Mouse (Mus musculus): ENCODE measurements at regions not wholly inside any gene's neighbourhood (a gene's known extent, or its start where the extent isn't known, plus 50 kb on each side); places are given as distances from the start of the nearest gene placed in this dataset.
"Not testable (repeated sequence)": the region's sequence is repeated elsewhere in the genome, so short reads cannot be mapped to it uniquely, and the experiment has no call there.

GRCm38 (mm10) chr4:22699561-22699960 lies 211.4 kb upstream of the Pou3f2 start:
- H3K27ac ChIP-seq (replicated peaks; ENCODE audit: low read depth, low read length), result no peak overlapping the region
- no peak overlapping the region for H3K4me2 ChIP-seq (ENCODE audit: low read depth, severe bottlenecking)
- H3K9me3 ChIP-seq (ENCODE audit: control insufficient read depth, low read length), result no peaks in the 10 kb centered on the region
- H3K4me1 ChIP-seq (ENCODE audit: control insufficient read depth, insufficient read depth, low read length), result no peaks in the 10 kb centered on the region
- H3K9ac ChIP-seq (ENCODE audit: low read length), result no peak overlapping the region
- no peak for DNase-seq (ENCODE audit: low spot score)
- no peak overlapping the region for H3K4me3 ChIP-seq (ENCODE audit: low read depth, low read length)
- WGBS, result 92% methylated on average over 12 of the region's 12 CpGs
- no peaks in the 10 kb centered on the region for H3K27me3 ChIP-seq (ENCODE audit: control insufficient read depth, insufficient read depth, low read length)
- ATAC-seq (ENCODE audit: insufficient number of reproducible peaks, low FRiP score, low TSS enrichment, low read depth), result no peak
- no peaks in the 10 kb centered on the region for H3K36me3 ChIP-seq (ENCODE audit: control insufficient read depth, insufficient read depth, low read length)

- WGBS, result 7% methylated on average over 7 of the region's 7 CpGs
- Histone ChIP-seq H3K9ac (ENCODE audit: low read length) (no peak overlapping the region), H3K4me1 (ENCODE audit: control insufficient read depth, insufficient read depth, low read length) (no peaks in the 10 kb centered on the region), H3K4me3 (ENCODE audit: low read depth, low read length) (no peak overlapping the region), H3K27me3 (ENCODE audit: control insufficient read depth, insufficient read depth, low read length) (no peaks in the 10 kb centered on the region), H3K36me3 (ENCODE audit: control insufficient read depth, insufficient read depth, low read length) (no peaks in the 10 kb centered on the region), H3K27ac (replicated peaks; ENCODE audit: low read depth, low read length) (no peak overlapping the region), H3K4me2 (ENCODE audit: low read depth, severe bottlenecking) (no peak overlapping the region), H3K9me3 (ENCODE audit: control insufficient read depth, low read length) (no peaks in the 10 kb centered on the region)
- DNase-seq (ENCODE audit: low spot score) (no peak), ATAC-seq (ENCODE audit: insufficient number of reproducible peaks, low FRiP score, low TSS enrichment, low read depth) (no peak)
Measured at GRCm38 (mm10) chr4:22667733-22668381, 179.7 kb upstream of the Pou3f2 start.

- 59% methylated on average over 3 of the region's 3 CpGs for whole genome bisulfite sequencing
- DNase-seq (ENCODE audit: low spot score), result peak; percentile 64
- Histone ChIP-seq H3K27ac (replicated peaks; ENCODE audit: low read depth, low read length) (no peak overlapping the region), H3K36me3 (ENCODE audit: control insufficient read depth, insufficient read depth, low read length) (no peaks in the 10 kb centered on the region), H3K9ac (ENCODE audit: low read length) (no peak overlapping the region), H3K27me3 (ENCODE audit: control insufficient read depth, insufficient read depth, low read length) (no peaks in the 10 kb centered on the region), H3K9me3 (ENCODE audit: control insufficient read depth, low read length) (no peaks in the 10 kb centered on the region), H3K4me3 (ENCODE audit: low read depth, low read length) (no peak overlapping the region), H3K4me1 (ENCODE audit: control insufficient read depth, insufficient read depth, low read length) (no peaks in the 10 kb centered on the region), H3K4me2 (ENCODE audit: low read depth, severe bottlenecking) (no peak overlapping the region)
- ATAC-seq (ENCODE audit: insufficient number of reproducible peaks, low FRiP score, low TSS enrichment, low read depth), result no peak
Measured at GRCm38 (mm10) chr4:22645616-22646015, 157.4 kb upstream of the Pou3f2 start.

- 71% methylated on average over 2 of the region's 2 CpGs for WGBS
- ATAC-seq (ENCODE audit: insufficient number of reproducible peaks, low FRiP score, low TSS enrichment, low read depth) (no peak), DNase-seq (ENCODE audit: low spot score) (no peak)
- Histone ChIP-seq H3K9me3 (ENCODE audit: control insufficient read depth, low read length) (no peaks in the 10 kb centered on the region), H3K4me1 (ENCODE audit: control insufficient read depth, insufficient read depth, low read length) (no peaks in the 10 kb centered on the region), H3K27ac (replicated peaks; ENCODE audit: low read depth, low read length) (no peak overlapping the region), H3K4me2 (ENCODE audit: low read depth, severe bottlenecking) (no peak overlapping the region), H3K4me3 (ENCODE audit: low read depth, low read length) (no peak overlapping the region), H3K36me3 (ENCODE audit: control insufficient read depth, insufficient read depth, low read length) (no peaks in the 10 kb centered on the region), H3K9ac (ENCODE audit: low read length) (no peak overlapping the region), H3K27me3 (ENCODE audit: control insufficient read depth, insufficient read depth, low read length) (no peaks in the 10 kb centered on the region)
Measured at GRCm38 (mm10) chr4:22608922-22609321, 120.8 kb upstream of the Pou3f2 start.

- not testable (repeated sequence) for H3K9ac ChIP-seq (ENCODE audit: low read length); ATAC-seq (ENCODE audit: insufficient number of reproducible peaks, low FRiP score, low TSS enrichment, low read depth); H3K27ac ChIP-seq (replicated peaks; ENCODE audit: low read depth, low read length); H3K4me1 ChIP-seq (ENCODE audit: control insufficient read depth, insufficient read depth, low read length); H3K9me3 ChIP-seq (ENCODE audit: control insufficient read depth, low read length); H3K4me3 ChIP-seq (ENCODE audit: low read depth, low read length); H3K4me2 ChIP-seq (ENCODE audit: low read depth, severe bottlenecking); H3K27me3 ChIP-seq (ENCODE audit: control insufficient read depth, insufficient read depth, low read length); DNase-seq (ENCODE audit: low spot score); H3K36me3 ChIP-seq (ENCODE audit: control insufficient read depth, insufficient read depth, low read length)
Measured at GRCm38 (mm10) chr4:22602164-22602563, 114.0 kb upstream of the Pou3f2 start.

GRCm38 (mm10) chr4:22587162-22587561 lies 99.0 kb upstream of the Pou3f2 start:
- no peak for DNase-seq (ENCODE audit: low spot score)
- no peak overlapping the region for H3K4me2 ChIP-seq (ENCODE audit: low read depth, severe bottlenecking)
- H3K9ac ChIP-seq (ENCODE audit: low read length), result no peak overlapping the region
- H3K4me3 ChIP-seq (ENCODE audit: low read depth, low read length), result no peak overlapping the region
- no peak for ATAC-seq (ENCODE audit: insufficient number of reproducible peaks, low FRiP score, low TSS enrichment, low read depth)
- H3K27ac ChIP-seq (replicated peaks; ENCODE audit: low read depth, low read length), result no peak overlapping the region
- H3K9me3 ChIP-seq (ENCODE audit: control insufficient read depth, low read length), result no peaks in the 10 kb centered on the region
- no peaks in the 10 kb centered on the region for H3K27me3 ChIP-seq (ENCODE audit: control insufficient read depth, insufficient read depth, low read length)
- H3K36me3 ChIP-seq (ENCODE audit: control insufficient read depth, insufficient read depth, low read length), result no peaks in the 10 kb centered on the region
- H3K4me1 ChIP-seq (ENCODE audit: control insufficient read depth, insufficient read depth, low read length), result no peaks in the 10 kb centered on the region

- no peak overlapping the region for H3K27ac ChIP-seq (replicated peaks; ENCODE audit: low read depth, low read length)
- H3K4me1 ChIP-seq (ENCODE audit: control insufficient read depth, insufficient read depth, low read length), result no peaks in the 10 kb centered on the region
- no peaks in the 10 kb centered on the region for H3K27me3 ChIP-seq (ENCODE audit: control insufficient read depth, insufficient read depth, low read length)
- DNase-seq (ENCODE audit: low spot score) (no peak), ATAC-seq (ENCODE audit: insufficient number of reproducible peaks, low FRiP score, low TSS enrichment, low read depth) (no peak)
- H3K9ac ChIP-seq (ENCODE audit: low read length), result no peak overlapping the region
- no peaks in the 10 kb centered on the region for H3K36me3 ChIP-seq (ENCODE audit: control insufficient read depth, insufficient read depth, low read length)
- whole genome bisulfite sequencing, result 78% methylated on average over 2 of the region's 2 CpGs
- H3K4me3 ChIP-seq (ENCODE audit: low read depth, low read length), result no peak overlapping the region
- H3K4me2 ChIP-seq (ENCODE audit: low read depth, severe bottlenecking), result no peak overlapping the region
- H3K9me3 ChIP-seq (ENCODE audit: control insufficient read depth, low read length), result no peaks in the 10 kb centered on the region
Measured at GRCm38 (mm10) chr4:22565959-22566358, 77.8 kb upstream of the Pou3f2 start.

GRCm38 (mm10) chr4:22564532-22564931 lies 76.4 kb upstream of the Pou3f2 start:
- H3K4me3 ChIP-seq (ENCODE audit: low read depth, low read length), result no peak overlapping the region
- ATAC-seq (ENCODE audit: insufficient number of reproducible peaks, low FRiP score, low TSS enrichment, low read depth), result no peak
- no peak overlapping the region for H3K27ac ChIP-seq (replicated peaks; ENCODE audit: low read depth, low read length)
- no peak for DNase-seq (ENCODE audit: low spot score)
- H3K4me2 ChIP-seq (ENCODE audit: low read depth, severe bottlenecking), result no peak overlapping the region
- H3K4me1 ChIP-seq (ENCODE audit: control insufficient read depth, insufficient read depth, low read length), result no peaks in the 10 kb centered on the region
- no peaks in the 10 kb centered on the region for H3K36me3 ChIP-seq (ENCODE audit: control insufficient read depth, insufficient read depth, low read length)
- H3K27me3 ChIP-seq (ENCODE audit: control insufficient read depth, insufficient read depth, low read length), result no peaks in the 10 kb centered on the region
- no peak overlapping the region for H3K9ac ChIP-seq (ENCODE audit: low read length)
- no peaks in the 10 kb centered on the region for H3K9me3 ChIP-seq (ENCODE audit: control insufficient read depth, low read length)
- WGBS, result 73% methylated on average over 10 of the region's 10 CpGs

Data from limb, embryonic 11.5 days (tissue).